Mouse (Mus musculus) liver, adult 2 months (tissue): Measurements from ENCODE around the gene Mcoln3.

Source experiments
- CTCF ChIP-seq: fragments of 200-500 bp; IDR thresholded peaks from 2 replicates; pipeline ENCODE4 v1.5.1; 2011; ENCODE audit warnings: low read depth, low read length, control low read depth
- POLR2A ChIP-seq: fragments of 200-500 bp; IDR thresholded peaks from 2 replicates; pipeline ENCODE4 v1.6.1; 2011; ENCODE audit warnings: low read length, control low read depth; ENCODE audit not compliant: insufficient read depth; ENCODE audit errors: extremely low read depth

DNA sequence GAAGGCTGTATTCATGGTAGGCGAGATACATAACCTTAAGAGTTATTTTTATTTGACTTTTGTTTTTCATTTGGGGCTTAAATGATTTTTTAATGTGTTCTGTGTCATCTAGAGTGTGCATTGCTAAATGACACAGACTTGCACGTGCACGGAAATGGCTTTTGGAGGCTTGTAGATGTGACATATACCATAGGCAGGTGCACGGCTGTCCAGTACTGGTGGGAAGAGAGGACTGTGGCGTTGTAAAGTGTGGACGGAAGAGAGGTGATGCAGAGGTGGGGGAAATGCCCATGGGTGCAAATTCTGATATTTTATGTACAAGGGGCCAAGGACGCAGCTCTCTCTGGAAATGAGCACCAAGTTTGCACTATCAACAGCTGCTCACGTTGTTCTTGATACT lies 34.5 kb downstream of the Mcoln3 start:
- TF ChIP-seq CTCF: no peak
- TF ChIP-seq POLR2A: no peak
